In the genomic region with DNA sequence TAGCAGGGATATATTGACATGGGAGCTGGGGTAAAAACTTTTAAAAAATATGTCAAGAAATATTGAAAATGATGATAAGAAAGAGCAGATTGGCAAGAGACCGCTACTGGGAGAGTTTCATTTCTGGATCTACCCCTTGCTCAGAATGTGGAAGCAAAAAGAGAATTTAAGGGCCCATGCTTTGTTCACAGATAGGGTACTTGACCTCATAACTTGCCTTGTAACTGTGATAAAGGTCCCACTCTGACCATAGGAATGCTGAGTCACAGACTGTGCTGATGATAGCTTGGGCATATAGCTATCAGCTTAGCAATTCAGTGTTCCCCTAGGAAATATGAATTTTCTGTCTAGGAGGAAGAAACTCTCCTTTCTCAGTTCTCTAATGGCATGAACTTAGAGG, we compare ENCODE assay signal across 22 mouse cellular contexts.
"Had no signal": no experiment of that assay in that cellular context is flagged by ENCODE, and none has a peak within 500 bp of the region (broad histone marks: within the 10 kb centered on the region; RNA-seq: fewer than 3 reads in every experiment).

No protein-coding gene starts in this region.

- H3K27ac ChIP-seq: kidney, embryonic 15.5 days; limb, embryonic 12.5 days; limb, embryonic 15.5 days; liver, embryonic 15.5 days; macrophage; midbrain, embryonic 12.5 days; midbrain, embryonic 15.5 days; neural tube, embryonic 13.5 days; stomach, embryonic 15.5 days had no signal

- H3K4me2 ChIP-seq: kidney, embryonic 15.5 days; limb, embryonic 12.5 days; limb, embryonic 15.5 days; liver, embryonic 15.5 days; lung, embryonic 14.5 days; midbrain, embryonic 12.5 days; midbrain, embryonic 15.5 days; neural tube, embryonic 13.5 days; stomach, embryonic 15.5 days had no signal

- ATAC-seq: lung, postnatal 0 days; midbrain, embryonic 15.5 days had no signal

- H3K4me3 ChIP-seq: kidney, embryonic 15.5 days; limb, embryonic 12.5 days; limb, embryonic 15.5 days; liver, embryonic 15.5 days; midbrain, embryonic 12.5 days; midbrain, embryonic 15.5 days; myocyte; neural tube, embryonic 13.5 days; stomach, embryonic 15.5 days had no signal

- H3K9ac ChIP-seq: kidney, embryonic 15.5 days; limb, embryonic 12.5 days; limb, embryonic 15.5 days; liver, embryonic 15.5 days; lung, embryonic 14.5 days; midbrain, embryonic 12.5 days; midbrain, embryonic 15.5 days; neural tube, embryonic 13.5 days; stomach, embryonic 15.5 days had no signal

- H3K9me3 ChIP-seq: kidney, embryonic 15.5 days; limb, embryonic 12.5 days; limb, embryonic 15.5 days; liver, embryonic 15.5 days; midbrain, embryonic 12.5 days; midbrain, embryonic 15.5 days; neural tube, embryonic 13.5 days; stomach, embryonic 15.5 days had no signal

- H3K36me3 ChIP-seq: kidney, embryonic 15.5 days; limb, embryonic 12.5 days; limb, embryonic 15.5 days; liver, embryonic 15.5 days; midbrain, embryonic 12.5 days; midbrain, embryonic 15.5 days; neural tube, embryonic 13.5 days; stomach, embryonic 15.5 days had no signal

- H3K4me1 ChIP-seq: kidney, embryonic 15.5 days; limb, embryonic 12.5 days; limb, embryonic 15.5 days; liver, embryonic 15.5 days; stomach, embryonic 15.5 days had no signal

- H3K27me3 ChIP-seq: kidney, embryonic 15.5 days; limb, embryonic 12.5 days; limb, embryonic 15.5 days; liver, embryonic 15.5 days; midbrain, embryonic 12.5 days; midbrain, embryonic 15.5 days; neural tube, embryonic 13.5 days; stomach, embryonic 15.5 days had no signal

- DNase-seq: kidney, adult 11 months; kidney, adult 8-10 months; kidney, postnatal 10 days; kidney, postnatal 36 days; layer of hippocampus, postnatal 36 days; left cerebral cortex, postnatal 4 days; lung, embryonic 14.5 days; retina, postnatal 1 day; right cerebral cortex, postnatal 25 days; spleen, adult 18-20 months; thymus, postnatal 25 days had no signal
